Mouse (Mus musculus): ENCODE results near the gene Klhl12. TPM values are rescaled to one million over a fixed set of nuclear protein-coding genes. Genes with fewer than 3 reads are reported as not detected.

Gene Klhl12
- polyA plus RNA-seq (2012; rRNA removed; ENCODE audit: low replicate concordance), result 6.7 and 11.5 TPM in 2 replicates

DNA sequence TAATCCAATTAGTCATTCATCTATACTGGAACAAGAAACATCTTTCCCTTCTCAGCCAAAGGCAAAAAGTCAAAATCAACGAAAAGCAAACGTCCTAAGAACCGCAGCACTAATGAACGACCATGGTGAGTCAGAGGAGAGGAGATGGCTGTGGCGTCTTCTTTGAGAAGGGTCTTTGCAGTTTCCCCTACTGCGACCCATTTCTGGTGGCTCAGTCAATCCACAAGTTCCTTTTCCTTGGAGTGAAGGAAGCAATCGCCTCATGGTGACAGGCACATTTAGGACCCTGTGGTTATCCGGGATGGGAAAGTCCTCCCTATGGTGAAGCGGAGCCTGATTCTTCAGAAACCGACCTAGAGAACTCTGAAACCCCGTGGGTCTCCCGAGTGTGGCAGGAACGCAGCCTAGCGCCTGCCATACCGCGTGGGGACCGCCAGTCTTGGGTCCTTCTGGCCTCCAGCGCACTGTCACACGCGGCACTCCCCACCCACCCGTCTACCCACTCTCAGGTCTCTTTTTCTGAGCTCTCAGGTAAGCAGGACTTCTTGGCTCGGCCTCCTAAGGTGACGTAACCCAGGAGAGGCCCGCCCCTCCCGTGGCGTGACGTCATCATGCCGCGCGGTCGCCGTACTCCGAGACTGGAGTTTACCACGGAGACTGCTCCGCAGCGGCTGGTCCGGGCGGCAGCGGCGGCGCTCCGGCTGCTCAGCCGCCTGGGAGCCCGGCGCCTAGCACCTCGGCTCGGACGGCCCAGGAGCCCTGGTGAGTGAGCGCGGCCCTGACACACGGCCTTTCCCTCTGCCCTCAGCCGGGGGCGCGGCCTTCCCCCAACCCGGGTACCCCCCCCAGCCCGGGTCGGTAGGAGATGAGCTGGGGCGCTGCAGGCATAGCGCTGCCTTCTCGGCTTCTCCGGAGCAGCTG lies at the start of gene Klhl12:
Gene Klhl12 (plus strand): TSS at position 628 of the 921 bp plus-strand sequence.

DNA sequence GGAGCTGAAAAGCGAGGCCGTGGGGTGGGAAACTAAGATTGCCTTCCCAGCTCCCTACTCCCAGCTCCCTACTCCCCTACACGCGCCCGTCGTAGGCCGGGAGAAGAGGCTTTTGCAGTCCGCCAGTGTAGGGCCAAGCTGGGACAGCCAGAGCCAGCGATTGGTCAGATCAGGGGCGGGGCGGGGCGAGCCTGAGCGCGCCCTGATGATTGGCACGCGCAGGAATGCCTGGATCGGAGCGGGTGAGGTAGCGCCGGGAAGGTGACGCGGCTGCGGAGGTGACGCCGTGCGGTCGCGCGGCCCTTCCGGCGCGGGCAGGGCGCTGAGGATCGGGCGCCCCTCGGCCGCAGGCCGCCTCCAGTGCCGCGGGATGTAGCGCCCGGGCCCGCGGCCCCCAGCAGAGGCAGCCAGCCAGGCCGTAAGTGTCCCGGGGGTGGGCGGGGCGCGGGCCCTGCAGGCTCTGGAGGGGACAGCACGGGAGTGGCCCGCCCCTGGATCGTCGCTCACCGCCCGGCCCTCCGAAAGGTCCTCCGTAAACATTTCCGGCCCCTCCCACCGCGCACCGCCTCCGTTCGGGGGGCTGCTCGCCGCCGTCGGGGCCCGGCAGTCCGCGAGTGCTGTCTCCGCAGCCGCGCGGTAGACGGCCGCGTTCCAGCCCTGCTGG lies 40.0 kb upstream of the Klhl12 start, which contains the start of gene Adipor1:
Gene Adipor1 (plus strand): TSS at position 211 of the 664 bp plus-strand sequence.

DNA sequence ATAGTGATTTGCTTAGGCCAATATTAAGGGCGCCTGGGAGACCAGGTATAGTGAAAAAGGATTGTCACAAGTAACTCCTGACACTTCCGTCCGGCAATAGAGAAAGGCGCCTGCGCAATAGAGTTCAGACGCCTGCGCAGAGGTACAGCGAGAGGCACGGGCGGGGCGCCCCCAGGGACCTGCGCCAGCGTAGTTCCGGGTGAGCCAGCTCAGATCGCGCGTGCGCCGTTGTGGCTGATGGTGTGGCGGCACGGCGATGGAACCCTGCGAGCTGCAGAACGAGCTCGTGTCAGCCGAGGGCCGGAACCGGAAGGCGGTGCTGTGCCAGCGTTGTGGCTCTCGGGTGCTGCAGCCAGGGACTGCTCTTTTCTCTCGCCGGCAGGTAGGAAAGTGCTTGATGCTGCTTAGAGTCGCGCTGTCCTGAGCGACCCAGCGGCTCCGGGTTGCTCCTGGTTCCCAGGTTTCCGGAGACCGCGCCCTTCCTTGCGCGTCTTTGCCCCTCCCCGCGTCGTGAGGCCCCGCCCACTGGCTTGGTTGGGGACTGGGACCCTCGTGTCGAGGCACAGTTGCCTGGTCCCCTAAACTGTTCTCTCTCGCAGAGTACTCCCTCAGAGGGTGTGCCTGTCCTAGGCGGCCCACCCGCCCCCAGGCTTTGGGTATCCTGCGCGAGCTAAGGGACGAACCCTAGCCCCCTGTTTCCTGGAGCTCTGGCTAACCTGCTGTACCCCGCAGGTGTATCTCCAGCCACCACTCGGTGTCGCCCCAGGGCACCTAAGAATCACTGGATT lies 39.3 kb downstream of the Klhl12 start, which contains the start of gene Rabif:
Gene Rabif (plus strand): TSS at position 221 of the 788 bp plus-strand sequence.

Other genes starting within 250 kb of the Klhl12 start
- 36.5 and 95.7 TPM in 2 replicates for gene Adora1, start 220.1 kb upstream of the Klhl12 start, polyA plus RNA-seq (2012; rRNA removed; ENCODE audit: low replicate concordance)
- not detected in 2 replicates for gene Myog, start 165.5 kb upstream of the Klhl12 start, polyA plus RNA-seq (2012; rRNA removed; ENCODE audit: low replicate concordance)
- gene Ppfia4, start 122.6 kb upstream of the Klhl12 start, polyA plus RNA-seq (2012; rRNA removed; ENCODE audit: low replicate concordance), result 5.2 and 14.4 TPM in 2 replicates
- gene Tmem183a, start 93.6 kb upstream of the Klhl12 start, polyA plus RNA-seq (2012; rRNA removed; ENCODE audit: low replicate concordance), result 52.0 and 84.6 TPM in 2 replicates
- not detected in 2 replicates for gene 4933406M09Rik, start 69.6 kb upstream of the Klhl12 start, polyA plus RNA-seq (2012; rRNA removed; ENCODE audit: low replicate concordance)
- 58.7 and 118 TPM in 2 replicates for gene Cyb5r1, start 50.0 kb upstream of the Klhl12 start, polyA plus RNA-seq (2012; rRNA removed; ENCODE audit: low replicate concordance)
- 122 and 148 TPM in 2 replicates for gene Adipor1, start 40.2 kb upstream of the Klhl12 start, polyA plus RNA-seq (2012; rRNA removed; ENCODE audit: low replicate concordance)
- gene Rabif, start 39.1 kb downstream of the Klhl12 start, polyA plus RNA-seq (2012; rRNA removed; ENCODE audit: low replicate concordance), result 16.9 and 19.5 TPM in 2 replicates
- gene Mgat4e, start 94.2 kb downstream of the Klhl12 start, polyA plus RNA-seq (2012; rRNA removed; ENCODE audit: low replicate concordance), result 0.09 TPM in 1 of 2 replicates, not detected in the other
- 9.5 and 21.1 TPM in 2 replicates for gene Kdm5b, start 104.6 kb downstream of the Klhl12 start, polyA plus RNA-seq (2012; rRNA removed; ENCODE audit: low replicate concordance)
- gene Syt2, start 191.1 kb downstream of the Klhl12 start, polyA plus RNA-seq (2012; rRNA removed; ENCODE audit: low replicate concordance), result 0.56 and 1.6 TPM in 2 replicates